Mouse (Mus musculus): ENCODE results near the gene Adamts6.
A peak's percentile ranks its signal among the peaks of the same experiment; 100 is the strongest.

Gene Adamts6

GRCm38 (mm10) chr13:104287366-104288225 lies at the start of gene Adamts6:
Gene Adamts6, plus strand, starts transcription at chr13:104287835.
- peak; percentile 50 for DNase-seq (ENCODE audit: extremely low spot score)

DNA sequence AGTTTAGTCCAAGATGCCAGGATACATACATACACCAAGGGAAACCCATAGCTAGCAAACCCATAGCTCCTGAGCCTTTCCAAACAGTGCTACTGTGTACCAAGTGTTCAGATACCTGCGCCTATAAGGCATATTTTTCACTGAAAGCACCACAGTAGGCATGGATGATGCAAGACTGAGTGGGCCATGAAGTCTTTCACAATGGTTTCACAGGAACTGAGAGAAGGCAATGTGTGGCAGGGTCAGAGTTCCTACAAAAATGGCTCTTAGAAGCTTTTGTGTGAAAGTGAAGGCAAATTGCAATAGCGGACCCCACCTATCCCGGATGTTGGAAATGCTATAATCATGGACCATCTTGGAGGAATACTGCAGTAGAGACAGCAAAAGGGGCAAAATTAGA lies 28.6 kb upstream of the Adamts6 start:
- DNase-seq (ENCODE audit: extremely low spot score), result no peak

- DNase-seq (ENCODE audit: extremely low spot score), result peak; percentile 41
Observed at GRCm38 (mm10) chr13:104285031-104285431, 2.6 kb upstream of the Adamts6 start.

DNA sequence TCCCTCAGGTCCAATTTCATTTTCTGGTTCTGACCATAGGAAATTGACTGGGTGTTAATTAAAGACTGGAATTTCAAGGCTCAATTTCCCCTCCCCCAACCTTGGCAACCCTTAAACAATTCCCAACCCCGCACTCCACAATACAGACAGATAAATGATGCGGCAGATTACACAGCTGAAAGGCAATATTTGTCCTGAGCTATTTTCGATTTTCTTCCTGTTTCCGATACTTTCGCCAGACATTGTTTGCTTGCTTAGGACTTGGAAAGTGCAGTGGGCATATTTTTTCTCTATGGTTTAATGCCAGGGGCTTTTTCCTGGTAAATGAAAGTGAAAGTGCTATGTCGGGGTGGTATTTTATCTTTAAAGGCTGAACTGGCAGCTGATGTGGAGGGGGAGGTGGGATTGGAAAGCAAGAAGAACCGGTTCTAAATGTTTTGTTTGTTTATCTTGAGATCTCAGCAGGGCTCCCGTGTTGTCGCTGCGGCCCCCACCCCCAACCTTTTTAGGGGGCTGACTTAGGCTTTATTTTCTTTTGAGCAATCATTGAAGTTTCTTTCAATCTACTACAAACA lies 1.8 kb upstream of the Adamts6 start:
- peak; percentile 45 for DNase-seq (ENCODE audit: extremely low spot score)

DNA sequence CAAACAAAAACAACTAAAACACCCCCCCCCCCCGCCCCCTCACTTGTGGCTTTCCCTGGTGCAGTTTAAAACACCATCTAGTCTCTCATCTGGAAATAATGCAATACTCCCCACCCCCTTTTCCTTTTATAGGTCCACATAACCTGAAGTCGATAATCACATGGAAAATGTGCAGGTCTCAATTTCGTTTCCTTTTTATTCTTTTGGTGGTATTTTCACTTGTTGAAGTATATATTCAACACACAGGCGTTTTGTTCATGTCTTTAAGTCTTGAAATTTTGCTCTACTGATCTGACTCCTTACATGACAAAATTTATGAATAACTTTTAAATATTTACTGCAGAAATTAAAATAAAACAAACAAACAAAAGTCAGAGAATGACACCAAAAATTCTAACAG lies 1.3 kb upstream of the Adamts6 start:
- no peak for DNase-seq (ENCODE audit: extremely low spot score)

GRCm38 (mm10) chr13:104286897-104287309 lies 732 bp upstream of the Adamts6 start:
- DNase-seq (ENCODE audit: extremely low spot score), result peak; percentile 90

DNA sequence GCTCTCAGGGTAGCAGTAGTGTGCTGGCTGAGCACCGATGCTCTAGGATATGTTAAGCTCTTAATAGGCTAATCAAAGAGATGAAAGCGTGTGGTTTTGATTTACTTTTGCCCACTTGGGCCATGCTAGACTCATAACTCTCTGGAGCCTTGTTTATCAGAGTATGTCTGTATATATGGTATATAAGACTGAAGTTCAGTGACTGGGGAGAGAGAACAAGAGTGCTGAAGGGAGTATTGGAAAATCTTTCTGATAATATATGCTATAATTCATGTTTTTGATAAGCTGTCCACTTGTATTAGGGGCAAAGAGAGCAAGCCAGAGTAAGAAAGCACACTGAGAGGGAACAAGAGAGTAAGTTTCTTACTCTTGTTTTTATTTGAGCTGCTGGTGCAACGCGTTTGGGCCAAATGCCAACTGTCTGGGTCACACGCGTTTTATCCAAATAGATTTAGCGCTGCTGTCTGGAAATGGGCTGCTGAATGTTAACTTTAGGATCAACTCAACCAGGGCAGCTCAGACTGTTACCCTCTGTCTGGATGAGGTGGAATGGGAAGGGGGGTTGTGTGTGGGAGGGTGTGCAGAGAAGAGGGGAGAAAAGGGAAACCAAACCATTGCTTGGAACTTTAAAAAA lies 708 bp downstream of the Adamts6 start:
- DNase-seq (ENCODE audit: extremely low spot score), result peak; percentile 46

DNA sequence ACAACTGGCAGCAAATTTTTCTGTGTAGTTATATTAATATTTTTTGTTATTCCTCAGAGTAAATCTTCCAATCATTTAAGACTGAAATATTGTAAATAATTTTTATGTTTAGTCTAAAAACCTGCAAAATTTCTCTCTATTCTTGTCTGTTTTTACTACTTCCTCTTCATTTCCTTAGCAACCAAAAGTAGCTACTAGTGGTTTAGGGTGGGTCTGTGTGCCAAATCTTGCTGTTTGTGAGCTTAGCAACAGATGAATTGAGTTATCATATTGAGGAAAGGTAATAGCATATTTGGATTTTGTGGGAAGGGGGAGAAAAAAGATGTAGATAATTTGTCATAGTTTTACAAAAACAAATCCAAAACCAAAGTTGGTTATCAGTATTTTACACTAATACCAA lies 1.5 kb downstream of the Adamts6 start:
- DNase-seq (ENCODE audit: extremely low spot score), result no peak

- DNase-seq (ENCODE audit: extremely low spot score), result no peak
Observed at GRCm38 (mm10) chr13:104295472-104295871, 7.8 kb downstream of the Adamts6 start.

- DNase-seq (ENCODE audit: extremely low spot score), result no peak
Observed at GRCm38 (mm10) chr13:104329336-104329735, 41.7 kb downstream of the Adamts6 start.

DNA sequence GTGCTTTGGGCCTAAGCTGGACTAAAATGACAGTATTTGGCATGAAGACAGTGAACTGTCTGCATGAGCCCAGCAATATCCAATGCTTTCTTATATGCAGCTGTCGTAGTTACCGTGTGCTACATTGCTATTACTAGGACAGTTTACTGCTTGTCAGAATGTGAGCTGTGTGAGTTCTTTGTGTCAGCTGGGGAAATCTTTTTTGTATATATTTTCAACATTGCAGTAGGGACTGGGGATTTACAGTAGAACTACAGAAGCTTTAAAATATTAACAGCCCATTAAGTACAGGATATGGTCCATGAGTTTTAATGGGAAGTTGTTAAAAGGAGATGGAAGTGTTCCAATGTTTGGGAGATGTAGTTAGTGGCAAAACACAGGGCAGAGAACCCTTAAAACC lies 42.1 kb downstream of the Adamts6 start:
- no peak for DNase-seq (ENCODE audit: extremely low spot score)

DNA sequence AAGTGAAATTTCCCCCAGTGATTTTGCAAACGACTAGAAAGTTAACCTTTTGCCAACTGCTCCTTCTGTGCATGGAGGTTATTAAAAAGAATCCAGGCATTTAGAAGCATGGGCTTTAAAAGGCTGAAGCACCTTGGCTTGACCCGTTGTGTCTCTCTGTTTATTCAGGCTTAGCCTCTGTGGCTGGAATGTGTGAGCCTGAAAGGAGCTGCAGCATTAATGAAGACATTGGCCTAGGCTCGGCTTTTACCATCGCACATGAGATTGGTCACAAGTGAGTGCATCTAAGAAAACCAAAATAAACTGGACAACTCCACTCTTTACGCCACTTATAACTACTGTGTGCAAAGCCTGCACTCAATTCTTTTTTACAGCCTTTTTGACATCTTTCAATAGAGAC lies 65.0 kb downstream of the Adamts6 start:
- DNase-seq (ENCODE audit: extremely low spot score), result no peak

GRCm38 (mm10) chr13:104393427-104394356 lies 106.1 kb downstream of the Adamts6 start:
- no peak for DNase-seq (ENCODE audit: extremely low spot score)

DNA sequence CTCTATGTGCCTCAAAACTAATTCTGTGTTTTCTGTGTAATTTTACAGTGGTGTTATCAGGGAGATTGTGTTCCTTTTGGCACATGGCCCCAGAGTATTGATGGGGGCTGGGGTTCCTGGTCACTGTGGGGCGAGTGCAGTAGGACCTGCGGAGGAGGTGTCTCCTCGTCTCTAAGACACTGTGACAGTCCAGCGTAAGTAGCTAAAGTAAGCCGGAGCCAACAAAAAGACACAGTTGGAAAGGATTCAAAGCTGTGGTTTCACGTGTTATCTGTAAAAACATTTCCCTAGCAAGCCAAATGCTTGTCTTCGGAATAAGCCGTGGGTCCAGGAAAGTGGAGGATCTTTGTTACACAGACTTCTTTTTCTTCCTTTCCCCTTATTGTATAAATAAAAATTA lies 110.2 kb downstream of the Adamts6 start:
- DNase-seq (ENCODE audit: extremely low spot score), result no peak

DNA sequence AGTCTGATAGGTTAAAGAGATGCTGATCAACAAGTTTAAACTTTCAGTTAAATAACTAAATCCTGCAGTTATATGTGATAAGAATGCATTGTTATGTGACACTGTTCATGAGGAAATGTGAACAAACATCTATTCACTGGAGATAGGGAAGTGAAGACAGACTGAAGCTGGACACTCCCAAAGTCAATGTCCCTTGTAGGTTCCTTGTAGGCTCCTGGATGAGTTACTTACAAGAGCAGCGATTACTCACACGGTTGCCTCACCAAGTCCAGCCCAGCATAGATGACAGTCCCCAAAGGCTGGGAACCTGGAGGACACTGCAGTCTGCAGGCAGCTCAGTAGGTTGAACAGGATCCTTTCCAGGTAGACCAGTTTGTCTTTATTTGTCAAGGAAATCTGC lies 145.1 kb downstream of the Adamts6 start:
- no peak for DNase-seq (ENCODE audit: extremely low spot score)

DNA sequence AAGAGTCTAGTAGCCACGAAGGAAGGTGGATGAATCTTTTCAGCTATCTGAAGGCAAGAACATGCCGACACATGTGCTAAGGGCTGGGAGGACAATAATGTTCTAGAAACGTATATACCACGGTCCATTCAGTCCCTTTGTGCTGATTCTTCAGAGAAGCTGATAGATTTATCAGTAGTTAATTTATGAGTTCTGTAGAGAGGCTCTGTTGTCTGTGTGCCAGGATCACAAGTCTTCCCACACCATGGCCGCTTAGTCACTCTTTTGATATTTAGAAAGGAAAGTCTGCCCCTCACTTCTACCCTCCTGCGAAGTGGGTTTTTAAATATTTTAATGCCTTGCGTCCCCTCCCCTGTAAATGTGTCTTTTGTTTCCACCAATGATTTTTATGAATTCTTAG lies 154.9 kb downstream of the Adamts6 start:
- DNase-seq (ENCODE audit: extremely low spot score), result no peak

- no peak for DNase-seq (ENCODE audit: extremely low spot score)
Observed at GRCm38 (mm10) chr13:104445437-104445836, 157.8 kb downstream of the Adamts6 start.

GRCm38 (mm10) chr13:104446974-104447373 lies 159.3 kb downstream of the Adamts6 start:
- DNase-seq (ENCODE audit: extremely low spot score), result no peak

DNA sequence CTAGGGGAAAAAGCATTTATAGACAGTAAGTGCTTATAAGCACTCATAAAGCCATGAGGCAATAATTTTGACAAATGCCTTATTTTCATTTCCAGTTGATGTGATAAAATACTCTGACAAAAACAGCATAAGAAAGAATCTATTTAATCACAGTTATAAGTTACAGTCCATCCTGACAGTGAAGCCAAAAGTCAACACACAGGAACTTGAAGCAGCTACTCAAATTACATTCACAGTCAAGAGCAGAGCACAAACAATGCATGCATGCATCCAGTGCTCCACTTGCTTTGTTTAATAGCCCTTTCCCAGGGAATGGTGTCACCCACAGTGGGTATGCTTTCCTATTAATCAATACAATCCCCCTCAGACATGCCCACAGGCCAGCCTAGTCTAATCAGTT lies 159.8 kb downstream of the Adamts6 start:
- DNase-seq (ENCODE audit: extremely low spot score), result no peak

- DNase-seq (ENCODE audit: extremely low spot score), result no peak
Observed at GRCm38 (mm10) chr13:104448349-104448748, 160.7 kb downstream of the Adamts6 start.

DNA sequence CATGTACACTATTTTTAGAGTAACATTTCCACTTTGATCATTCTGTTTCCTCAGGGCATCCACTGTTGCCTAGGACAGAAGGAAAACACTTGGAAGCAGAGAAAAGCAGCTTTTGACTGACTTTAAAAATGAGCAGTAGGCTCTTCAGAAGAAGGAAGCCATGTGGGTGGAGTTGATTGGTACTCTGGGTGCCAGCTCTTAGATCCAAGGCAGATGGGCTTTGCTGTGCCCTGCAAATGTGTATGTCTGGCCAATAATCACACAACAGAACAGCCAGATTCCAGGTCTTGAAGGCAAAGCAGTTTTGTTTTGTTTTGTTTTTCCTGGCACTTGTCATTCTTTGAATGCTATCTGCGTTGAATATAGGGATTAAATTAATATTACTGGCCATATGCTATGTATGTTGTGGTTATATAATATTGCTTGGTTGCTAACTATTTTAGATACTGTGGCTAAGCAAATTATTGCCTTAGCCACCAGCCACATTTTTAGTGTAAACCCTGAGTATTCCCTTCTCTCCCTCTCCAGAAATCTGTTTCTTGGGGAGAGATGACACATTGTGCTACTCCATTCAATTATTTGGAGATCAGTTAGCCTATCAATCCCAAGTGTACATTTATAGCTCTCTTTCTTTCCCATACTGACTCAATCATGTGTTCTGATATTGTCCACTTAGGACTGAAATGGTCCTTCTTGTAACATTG lies 165.8 kb downstream of the Adamts6 start:
- DNase-seq (ENCODE audit: extremely low spot score), result no peak

All from embryo, embryonic 9.5 days (tissue).